Mouse (Mus musculus) forebrain, embryonic 13.5 days (tissue): Measurements from ENCODE around the gene Ugt1a2. TPM values are rescaled to one million over a fixed set of nuclear protein-coding genes. Genes with fewer than 3 reads are reported as not detected.

Experiments used
- ATAC-seq: fragments of 200-750 bp; cut with Nextera tagmentation; 2 replicates; pipeline ENCODE4 v1.8.0; 2017
- H3K27ac ChIP-seq: fragments of 300-500 bp; sonication (generic); 2 replicates; pipeline ENCODE4 v1.5.1; 2015; ENCODE audit warnings: inconsistent platforms, mild to moderate bottlenecking, moderate library complexity
- H3K27me3 ChIP-seq: fragments of 300-500 bp; sonication (generic); 2 replicates; pipeline ENCODE4 v1.6.1; 2015; ENCODE audit warnings: mild to moderate bottlenecking, inconsistent platforms
- H3K36me3 ChIP-seq: fragments of 300-500 bp; sonication (generic); 2 replicates; pipeline ENCODE4 v1.6.1; 2015; ENCODE audit warnings: mild to moderate bottlenecking, inconsistent platforms; ENCODE audit not compliant: poor library complexity, severe bottlenecking
- H3K4me1 ChIP-seq: fragments of 300-500 bp; sonication (generic); 2 replicates; pipeline ENCODE4 v1.6.1; 2015; ENCODE audit warnings: inconsistent platforms
- H3K4me2 ChIP-seq: fragments of 300-500 bp; sonication (generic); 2 replicates; pipeline ENCODE4 v1.6.1; 2015; ENCODE audit warnings: inconsistent platforms, mild to moderate bottlenecking, moderate library complexity
- H3K4me3 ChIP-seq: fragments of 300-500 bp; sonication (generic); 2 replicates; pipeline ENCODE4 v1.5.1; 2015; ENCODE audit warnings: mild to moderate bottlenecking, inconsistent platforms
- H3K9ac ChIP-seq: fragments of 300-500 bp; sonication (generic); 2 replicates; pipeline ENCODE4 v1.6.1; 2015; ENCODE audit warnings: mild to moderate bottlenecking, inconsistent platforms
- H3K9me3 ChIP-seq: fragments of 300-500 bp; sonication (generic); replicated peaks from 2 replicates; pipeline ENCODE4 v1.6.1; 2016; ENCODE audit warnings: inconsistent platforms
- WGBS: fragments of 180-500 bp; shearing (Covaris S2); methylation state at CpG from one replicate; pipeline ENCODE4 v1.1.7; 2015; 5-methylcytosine and 5-hydroxymethylcytosine counted together
- polyA plus RNA-seq: library from polyadenylated mRNA; unstranded; fragments of >200 nt; fragmentation: Nextera tagmentation; extraction: Ambion mirVana; gene quantifications from 2 replicates; pipeline ENCODE4 v1.2.1, GENCODE M21; 2015

Gene Ugt1a2
- polyA plus RNA-seq, 1 experiment from 2014 or later: not detected

DNA sequence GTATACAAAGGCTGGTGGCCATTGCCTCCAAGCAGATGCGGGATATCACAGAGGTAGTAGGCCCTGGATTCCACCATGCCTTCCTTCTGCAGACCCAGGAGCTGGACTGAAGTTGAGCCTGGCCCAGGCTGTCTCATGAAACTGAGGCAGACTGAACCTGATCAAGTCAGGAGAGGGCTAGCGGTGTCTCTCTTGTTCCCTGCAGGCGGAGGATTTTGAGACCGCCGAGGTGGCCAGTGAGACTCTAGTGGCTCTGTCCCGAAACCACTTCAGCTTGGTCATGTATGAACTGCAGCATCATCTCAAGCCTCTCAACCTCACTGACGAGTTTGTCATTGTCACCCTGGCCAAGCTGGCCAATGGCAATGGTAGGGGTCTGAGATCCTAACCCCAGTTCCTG is 30.0 kb downstream of the Ugt1a2 start:
- H3K27ac ChIP-seq: no peak overlapping the region
- H3K4me3 ChIP-seq: no peak overlapping the region
- peaks cover 100% of the 10 kb centered on the region for H3K9me3 ChIP-seq
- no peak for ATAC-seq
- H3K9ac ChIP-seq: no peak overlapping the region
- no peaks in the 10 kb centered on the region for H3K27me3 ChIP-seq
- H3K4me1 ChIP-seq: no peaks in the 10 kb centered on the region
- no peaks in the 10 kb centered on the region for H3K36me3 ChIP-seq
- 72% methylated on average over 7 of the region's 7 CpGs for WGBS
- no peak overlapping the region for H3K4me2 ChIP-seq

DNA sequence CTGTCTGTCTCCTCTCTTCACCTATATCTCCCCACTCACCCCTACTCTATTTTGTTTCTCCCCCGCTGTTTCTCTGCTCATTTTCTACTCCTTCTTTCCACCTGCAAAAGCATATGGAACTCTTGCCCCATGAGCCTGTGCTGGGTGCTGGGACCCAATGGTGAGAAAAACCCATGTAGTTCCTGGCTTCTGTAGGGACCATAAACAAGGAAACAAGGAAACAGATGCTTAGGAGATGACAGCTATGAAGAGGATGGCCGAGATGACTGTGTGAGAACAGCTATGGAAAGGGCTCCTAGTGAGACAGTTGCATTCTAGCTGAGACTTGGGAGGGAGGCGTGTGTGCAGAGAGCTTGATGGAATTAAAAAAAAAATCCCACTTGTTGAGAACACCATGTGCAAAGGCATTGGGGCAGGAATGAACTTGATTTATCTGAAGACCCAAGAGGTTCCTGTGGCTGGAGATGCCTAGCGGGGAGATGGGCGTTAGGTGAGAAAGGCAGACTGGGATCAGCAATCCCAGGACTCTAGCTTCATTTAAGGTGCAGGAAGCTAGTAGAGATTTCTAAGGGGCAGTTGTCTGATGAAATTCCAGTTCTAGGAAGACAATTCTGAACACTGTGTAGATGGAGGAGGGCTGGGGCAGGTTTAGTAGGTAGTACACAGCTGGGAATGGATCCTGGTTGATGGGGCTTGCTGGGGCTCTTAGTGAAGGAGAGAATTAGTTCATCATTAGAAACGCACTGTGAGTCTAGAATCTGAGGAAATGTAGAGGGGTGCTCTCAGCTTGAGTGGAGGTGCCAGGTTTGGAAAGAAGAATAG is 30.8 kb downstream of the Ugt1a2 start:
- H3K4me3 ChIP-seq: no peak overlapping the region
- H3K27me3 ChIP-seq: no peaks in the 10 kb centered on the region
- H3K36me3 ChIP-seq: no peaks in the 10 kb centered on the region
- H3K4me1 ChIP-seq: no peaks in the 10 kb centered on the region
- no peak for ATAC-seq
- no peak overlapping the region for H3K9ac ChIP-seq
- 75% methylated on average over 6 of the region's 6 CpGs for WGBS
- H3K9me3 ChIP-seq: peaks cover 100% of the 10 kb centered on the region
- no peak overlapping the region for H3K4me2 ChIP-seq
- H3K27ac ChIP-seq: no peak overlapping the region

DNA sequence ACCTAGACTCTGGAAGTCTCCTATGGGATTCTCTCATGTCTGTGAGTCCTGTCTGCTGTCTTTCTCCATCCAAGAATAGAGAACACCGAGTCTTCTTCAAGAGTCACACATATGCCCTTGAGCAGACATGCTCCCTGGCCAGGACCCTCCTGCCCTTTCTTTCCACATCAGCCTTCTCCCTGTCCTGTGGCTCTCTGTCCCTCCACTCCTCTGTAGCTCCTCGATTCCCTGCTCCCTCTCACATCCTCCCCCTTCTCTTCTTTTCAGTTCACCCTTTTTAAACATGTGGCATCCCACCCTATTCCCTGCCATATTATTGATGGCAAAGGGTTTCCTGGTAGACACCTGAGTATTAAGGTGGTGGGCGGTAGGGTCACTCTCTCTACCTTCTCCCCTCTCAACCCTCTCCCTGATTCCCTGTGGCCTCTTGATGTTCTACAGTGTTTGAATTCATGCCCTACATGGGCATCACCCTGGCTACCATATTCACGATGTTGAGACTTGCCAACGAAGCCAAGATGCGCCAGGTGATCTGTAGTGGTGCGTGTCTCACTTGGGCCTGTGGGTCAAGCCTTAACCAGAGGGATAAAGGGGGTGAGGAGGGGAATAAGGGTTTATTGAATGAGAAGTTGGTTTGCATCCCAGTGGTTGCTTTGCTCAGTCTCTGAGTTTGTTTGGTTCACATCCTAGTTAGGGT is 31.6 kb downstream of the Ugt1a2 start:
- no peaks in the 10 kb centered on the region for H3K36me3 ChIP-seq
- no peak overlapping the region for H3K27ac ChIP-seq
- no peak for ATAC-seq
- H3K4me3 ChIP-seq: no peak overlapping the region
- WGBS: 70% methylated on average over 7 of the region's 7 CpGs
- no peak overlapping the region for H3K9ac ChIP-seq
- H3K27me3 ChIP-seq: no peaks in the 10 kb centered on the region
- no peaks in the 10 kb centered on the region for H3K4me1 ChIP-seq
- no peak overlapping the region for H3K4me2 ChIP-seq
- peaks cover 97% of the 10 kb centered on the region for H3K9me3 ChIP-seq

DNA sequence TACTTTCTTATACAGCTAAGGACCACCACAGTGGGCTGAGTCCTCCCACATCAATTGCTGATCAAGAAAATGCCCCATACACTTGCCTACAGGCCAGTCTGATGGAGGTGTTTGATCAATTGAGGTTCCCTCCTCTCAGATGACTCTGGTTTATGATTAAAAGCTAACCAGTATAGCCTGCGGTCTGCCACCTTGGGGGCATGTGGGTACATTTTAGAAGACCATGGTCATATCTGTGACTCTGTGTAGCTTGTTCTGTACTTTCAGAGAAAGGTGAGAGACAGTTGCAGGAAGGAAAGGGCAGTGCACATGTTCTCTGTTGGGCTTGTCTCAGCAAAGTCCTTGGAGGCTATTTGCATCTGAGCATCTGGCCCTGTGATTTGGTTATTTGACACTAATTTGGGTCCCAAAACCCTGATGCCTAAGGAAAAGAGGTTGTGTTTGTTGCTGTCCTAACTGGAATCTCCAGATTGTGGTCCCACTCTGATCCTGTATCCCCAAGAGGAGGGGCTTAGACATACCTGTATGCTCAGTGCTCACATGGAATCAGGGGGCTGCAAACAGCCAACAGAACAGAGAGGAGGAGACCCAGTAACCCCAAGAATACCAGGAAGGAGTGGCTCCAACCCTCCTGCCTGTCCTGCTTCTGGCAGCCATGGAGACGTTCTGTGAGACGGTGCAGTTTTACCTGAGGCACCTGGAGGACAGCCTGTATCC is 32.4 kb downstream of the Ugt1a2 start:
- Histone ChIP-seq H3K27me3 (no peaks in the 10 kb centered on the region), H3K4me3 (no peak overlapping the region), H3K4me2 (no peak overlapping the region), H3K36me3 (no peaks in the 10 kb centered on the region), H3K9me3 (peaks cover 97% of the 10 kb centered on the region), H3K9ac (no peak overlapping the region), H3K27ac (no peak overlapping the region), H3K4me1 (no peaks in the 10 kb centered on the region)
- no peak for ATAC-seq
- 54% methylated on average over 3 of the region's 3 CpGs for whole genome bisulfite sequencing

DNA sequence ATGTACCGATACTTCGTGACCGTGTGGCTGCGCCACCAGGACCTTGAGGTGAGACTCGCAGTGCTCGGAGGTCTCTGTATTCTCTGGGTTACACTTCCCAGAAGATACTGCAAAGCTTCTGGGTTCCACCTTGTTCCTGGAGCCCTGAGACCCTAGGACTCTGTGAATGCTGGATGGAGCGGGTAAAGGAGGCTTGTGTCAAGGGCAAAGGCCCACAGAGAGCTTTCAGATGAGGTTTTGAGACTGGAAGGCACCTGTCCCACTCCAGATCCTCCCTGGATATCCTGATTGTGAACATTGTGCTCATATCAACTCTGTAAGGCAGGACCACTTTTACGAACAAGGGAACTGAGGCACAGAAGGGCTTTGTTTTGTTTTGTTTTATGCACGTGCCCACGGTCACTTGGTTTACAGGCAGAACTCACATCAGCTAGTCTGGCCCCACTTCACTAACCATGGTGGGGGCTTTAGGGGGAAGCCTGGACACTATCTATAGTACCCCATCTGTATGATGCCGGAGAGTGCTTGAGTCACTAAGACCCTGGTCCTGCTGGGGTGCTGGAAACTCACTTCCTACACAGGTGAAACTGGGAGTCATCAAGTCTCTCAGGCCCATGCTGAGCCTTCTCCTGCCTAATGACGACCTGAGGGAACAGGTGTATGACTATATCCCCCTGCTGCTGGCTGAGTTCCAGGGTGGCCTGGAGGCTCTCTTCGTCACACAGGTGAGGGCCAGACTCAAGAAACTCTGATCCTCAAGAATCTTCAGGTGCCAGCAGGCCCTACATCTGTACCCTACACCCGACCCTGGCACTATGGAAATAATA is 33.2 kb downstream of the Ugt1a2 start:
- no peak for ATAC-seq

DNA sequence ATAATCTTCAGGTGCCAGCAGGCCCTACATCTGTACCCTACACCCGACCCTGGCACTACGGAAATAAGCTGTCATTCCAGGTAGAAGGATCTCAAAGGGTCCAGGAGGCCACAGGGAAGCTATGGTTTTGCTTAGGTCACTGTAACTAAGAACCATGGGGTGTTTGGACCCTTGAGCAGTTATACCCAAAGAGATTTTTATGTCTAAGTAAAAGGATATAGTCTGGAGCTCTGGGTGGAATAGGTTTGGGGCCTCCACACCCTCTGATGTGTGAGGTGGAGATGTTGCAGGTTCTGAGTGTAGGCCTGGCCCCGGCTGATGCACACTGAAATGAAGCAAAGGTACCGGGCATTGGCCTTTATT is 33.8 kb downstream of the Ugt1a2 start:
- no peaks in the 10 kb centered on the region for H3K27me3 ChIP-seq
- no peak overlapping the region for H3K4me3 ChIP-seq
- no peak overlapping the region for H3K4me2 ChIP-seq
- no peaks in the 10 kb centered on the region for H3K4me1 ChIP-seq
- no peaks in the 10 kb centered on the region for H3K36me3 ChIP-seq
- no peak for ATAC-seq
- peaks cover 97% of the 10 kb centered on the region for H3K9me3 ChIP-seq
- no peak overlapping the region for H3K27ac ChIP-seq
- 64% methylated on average over 4 of the region's 4 CpGs for WGBS
- no peak overlapping the region for H3K9ac ChIP-seq

More for the DNA sequence above, 33.2 kb downstream of the Ugt1a2 start:
- peaks cover 97% of the 10 kb centered on the region for H3K9me3 ChIP-seq
- no peak overlapping the region for H3K4me2 ChIP-seq
- WGBS: 69% methylated on average over 14 of the region's 14 CpGs
- no peak overlapping the region for H3K4me3 ChIP-seq
- no peak overlapping the region for H3K27ac ChIP-seq
- no peak overlapping the region for H3K9ac ChIP-seq
- no peaks in the 10 kb centered on the region for H3K36me3 ChIP-seq
- H3K27me3 ChIP-seq: no peaks in the 10 kb centered on the region
- no peaks in the 10 kb centered on the region for H3K4me1 ChIP-seq

DNA sequence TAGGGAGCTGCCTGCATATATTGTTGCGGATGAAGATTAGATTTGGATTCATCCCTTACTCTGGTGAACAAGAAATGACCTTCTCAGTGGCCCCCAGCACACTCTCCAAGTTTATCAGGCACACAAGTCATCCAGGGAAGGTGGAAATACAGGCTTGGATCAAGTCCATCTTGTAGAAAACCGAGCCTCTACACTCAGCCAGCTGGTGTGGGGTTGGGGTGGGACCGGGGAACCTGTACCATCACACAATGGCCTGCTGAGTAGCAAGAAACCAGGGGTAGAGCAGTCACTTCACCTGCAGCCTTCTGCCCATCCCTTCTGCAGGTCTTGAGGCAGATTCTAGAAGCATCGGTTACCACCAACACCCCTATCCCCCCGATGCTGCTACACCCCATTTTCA is 34.2 kb downstream of the Ugt1a2 start:
- Histone ChIP-seq H3K9me3 (peaks cover 97% of the 10 kb centered on the region), H3K4me2 (no peak overlapping the region), H3K27me3 (no peaks in the 10 kb centered on the region), H3K9ac (no peak overlapping the region), H3K4me1 (no peaks in the 10 kb centered on the region), H3K4me3 (no peak overlapping the region), H3K27ac (no peak overlapping the region), H3K36me3 (no peaks in the 10 kb centered on the region)
- no peak for ATAC-seq
- WGBS: 44% methylated on average over 5 of the region's 5 CpGs

DNA sequence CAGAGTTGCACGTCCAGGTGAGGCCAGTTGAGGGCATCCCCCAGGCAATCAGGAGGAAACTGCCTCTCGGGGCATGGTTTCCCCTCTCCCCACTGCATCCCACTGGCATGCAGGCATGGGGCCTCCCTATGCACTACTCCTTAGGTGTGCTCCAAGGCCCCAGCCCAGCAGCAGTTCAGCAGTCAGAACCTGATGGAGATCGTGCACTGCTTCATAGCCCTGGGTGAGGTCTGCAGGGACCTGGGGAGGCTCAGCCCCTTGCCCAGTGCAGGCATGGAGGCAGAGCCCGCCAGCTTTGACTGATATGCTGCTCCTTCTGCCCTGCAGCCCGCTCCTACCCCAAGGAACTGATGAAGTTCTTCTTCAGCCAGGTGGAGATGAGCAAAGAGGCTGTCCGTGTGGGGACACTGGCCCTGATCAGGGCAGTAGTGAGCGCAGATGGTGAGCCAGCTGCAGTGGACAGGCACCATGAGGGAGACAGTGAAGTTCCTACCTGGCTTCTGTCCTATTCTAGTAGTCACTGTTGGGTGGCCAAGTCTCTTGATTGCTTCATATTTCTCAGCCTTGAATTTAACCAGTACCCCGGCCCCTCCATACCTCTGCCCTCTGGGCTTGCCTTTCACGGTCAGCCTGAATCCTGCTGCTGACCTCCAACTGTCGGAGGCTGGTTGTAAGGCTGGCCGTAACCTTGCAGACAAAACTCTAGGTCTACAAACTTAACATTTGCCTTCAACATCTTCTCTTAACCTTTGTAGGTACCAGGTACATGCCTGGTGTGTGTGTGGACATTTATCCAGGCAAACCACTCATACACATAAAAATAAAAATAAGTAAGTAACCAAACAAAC is 34.9 kb downstream of the Ugt1a2 start:
- no peak overlapping the region for H3K4me3 ChIP-seq
- peaks cover 97% of the 10 kb centered on the region for H3K9me3 ChIP-seq
- ATAC-seq: no peak
- WGBS: 63% methylated on average over 11 of the region's 11 CpGs
- no peak overlapping the region for H3K4me2 ChIP-seq
- no peak overlapping the region for H3K9ac ChIP-seq
- no peak overlapping the region for H3K27ac ChIP-seq
- no peaks in the 10 kb centered on the region for H3K4me1 ChIP-seq
- no peaks in the 10 kb centered on the region for H3K36me3 ChIP-seq
- H3K27me3 ChIP-seq: no peaks in the 10 kb centered on the region

DNA sequence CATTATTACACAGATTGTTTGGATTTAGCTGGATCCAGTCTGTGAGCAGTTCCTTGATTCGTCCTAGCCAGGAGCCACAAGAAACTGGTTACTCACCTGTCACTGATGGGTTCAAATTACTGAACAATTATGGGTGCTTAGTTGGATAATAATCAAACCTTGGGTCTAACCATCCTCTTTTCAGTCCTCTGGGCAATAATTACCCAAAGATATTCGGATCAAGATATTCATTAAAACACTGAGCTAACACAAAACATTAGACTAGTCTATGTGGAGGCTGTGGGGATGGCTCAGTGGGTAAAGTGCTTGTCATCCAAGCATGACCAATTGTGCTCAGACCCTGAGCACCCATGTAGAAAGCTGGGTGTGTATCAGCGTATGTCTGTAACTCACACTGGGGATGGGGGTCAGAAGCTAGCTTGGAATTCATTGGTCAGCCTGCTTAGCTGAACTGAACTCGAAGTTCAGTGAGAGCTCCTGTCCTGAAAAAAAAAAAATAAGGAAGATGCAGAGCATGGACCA is 35.6 kb downstream of the Ugt1a2 start:
- Histone ChIP-seq H3K27ac (no peak overlapping the region), H3K4me2 (no peak overlapping the region), H3K9me3 (peaks cover 97% of the 10 kb centered on the region), H3K9ac (no peak overlapping the region), H3K36me3 (no peaks in the 10 kb centered on the region), H3K27me3 (no peaks in the 10 kb centered on the region), H3K4me3 (no peak overlapping the region), H3K4me1 (no peaks in the 10 kb centered on the region)
- no peak for ATAC-seq
- WGBS: 62% methylated on average over 4 of the region's 4 CpGs

DNA sequence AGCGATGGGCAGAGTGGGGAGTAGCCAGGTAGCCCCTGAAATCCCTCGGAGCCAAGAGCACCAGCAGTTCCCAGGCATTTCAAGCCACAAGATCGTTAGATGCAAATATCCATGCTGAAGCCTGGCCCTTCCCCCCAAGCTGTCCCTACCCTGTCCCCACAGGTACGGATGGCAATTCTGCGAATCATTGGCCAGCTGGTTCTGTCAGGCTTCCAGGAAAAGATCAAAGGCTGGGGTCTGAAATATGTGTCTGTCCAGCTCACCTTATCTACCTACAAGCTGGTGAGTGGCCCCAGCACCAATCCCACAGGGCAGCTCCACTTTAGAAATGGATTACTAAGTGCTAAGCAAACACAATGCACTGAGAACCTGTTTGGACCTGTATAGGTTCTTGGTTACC is 36.9 kb downstream of the Ugt1a2 start:
- H3K36me3 ChIP-seq: no peaks in the 10 kb centered on the region
- H3K4me1 ChIP-seq: no peaks in the 10 kb centered on the region
- ATAC-seq: no peak
- H3K9me3 ChIP-seq: peaks cover 96% of the 10 kb centered on the region
- H3K9ac ChIP-seq: no peak overlapping the region
- no peak overlapping the region for H3K27ac ChIP-seq
- no peak overlapping the region for H3K4me3 ChIP-seq
- no peaks in the 10 kb centered on the region for H3K27me3 ChIP-seq
- H3K4me2 ChIP-seq: no peak overlapping the region
- WGBS: 81% methylated on average over 5 of the region's 5 CpGs

DNA sequence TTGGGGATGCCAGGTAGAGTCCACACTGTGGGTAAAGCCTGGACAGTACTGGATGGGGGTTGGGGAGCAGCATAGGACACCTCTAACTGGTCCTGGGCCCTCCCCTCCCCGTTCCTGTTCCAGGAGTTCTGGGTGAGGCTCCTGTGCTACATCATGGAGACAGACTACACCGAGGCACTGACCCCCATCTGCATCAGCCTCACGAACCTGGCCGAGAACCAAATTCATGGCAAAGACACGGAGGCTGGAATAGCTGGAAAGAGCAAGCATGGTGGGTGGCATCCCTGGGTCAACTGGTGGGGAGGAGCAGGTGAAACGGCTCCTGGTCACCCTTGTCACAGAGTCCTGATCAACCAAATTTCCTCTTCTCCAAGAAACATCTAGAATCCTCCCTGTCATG is 38.4 kb downstream of the Ugt1a2 start:
- WGBS: 78% methylated on average over 6 of the region's 6 CpGs
- Histone ChIP-seq H3K4me2 (no peak overlapping the region), H3K36me3 (no peaks in the 10 kb centered on the region), H3K9me3 (peaks cover 95% of the 10 kb centered on the region), H3K4me3 (no peak overlapping the region), H3K27ac (no peak overlapping the region), H3K4me1 (no peaks in the 10 kb centered on the region), H3K9ac (no peak overlapping the region), H3K27me3 (no peaks in the 10 kb centered on the region)
- 0 out of 2 replicates have a peak, but pooled peaks have one; percentile 11 for ATAC-seq
